Mouse (Mus musculus): ENCODE data around the gene Rsad1. TPM values are rescaled to one million over a fixed set of nuclear protein-coding genes. Genes with fewer than 3 reads are reported as not detected.

The Rsad1 gene
- total RNA-seq, 2 experiments from 2014 or later: 0.40 to 0.59 TPM

GRCm38 (mm10) chr11:94498093-94498996 is 50.7 kb downstream of the Rsad1 start:
- ATAC-seq (ENCODE audit: poor library complexity, severe bottlenecking): no peak

- ATAC-seq (ENCODE audit: poor library complexity, severe bottlenecking): no peak
Measured at GRCm38 (mm10) chr11:94495415-94495814, 53.6 kb downstream of the Rsad1 start.

- no peak for ATAC-seq (ENCODE audit: poor library complexity, severe bottlenecking)
Measured at GRCm38 (mm10) chr11:94491749-94492099, 57.3 kb downstream of the Rsad1 start.

GRCm38 (mm10) chr11:94491035-94491748 is 57.9 kb downstream of the Rsad1 start:
- no peak for ATAC-seq (ENCODE audit: poor library complexity, severe bottlenecking)

Other genes with a start within 250 kb of the Rsad1 start
- 115 and 130 TPM in 2 replicates for gene Luc7l3, start 227.3 kb downstream of the Rsad1 start, total RNA-seq (2015)
- gene Luc7l3, start 227.3 kb downstream of the Rsad1 start, total RNA-seq (2017): 283 and 293 TPM in 2 replicates
- 22.6 and 24.8 TPM in 2 replicates for gene Ankrd40, start 221.3 kb downstream of the Rsad1 start, total RNA-seq (2015)
- gene Ankrd40, start 221.3 kb downstream of the Rsad1 start, total RNA-seq (2017): 64.7 and 74.1 TPM in 2 replicates
- 1.1 and 1.8 TPM in 2 replicates for gene Abcc3, start 156.3 kb downstream of the Rsad1 start, total RNA-seq (2015)
- 1.4 and 1.8 TPM in 2 replicates for gene Abcc3, start 156.3 kb downstream of the Rsad1 start, total RNA-seq (2017)
- gene Cacna1g, start 75.1 kb downstream of the Rsad1 start, total RNA-seq (2015): 0.96 and 0.98 TPM in 2 replicates
- 0.16 TPM in 1 of 2 replicates, not detected in the other for gene Cacna1g, start 75.1 kb downstream of the Rsad1 start, total RNA-seq (2017)
- not detected in 2 replicates for gene Spata20, start 63.1 kb downstream of the Rsad1 start, total RNA-seq (2015)
- gene Spata20, start 63.1 kb downstream of the Rsad1 start, total RNA-seq (2017): not detected in 2 replicates
- gene Epn3, start 49.3 kb downstream of the Rsad1 start, total RNA-seq (2015): not detected in 2 replicates
- gene Epn3, start 49.3 kb downstream of the Rsad1 start, total RNA-seq (2017): not detected in 2 replicates
- 0.23 TPM in 1 of 2 replicates, not detected in the other for gene Mycbpap, start 27.5 kb downstream of the Rsad1 start, total RNA-seq (2015)
- gene Mycbpap, start 27.5 kb downstream of the Rsad1 start, total RNA-seq (2017): 0.20 TPM in 1 of 2 replicates, not detected in the other
- gene Chad, start 15.8 kb upstream of the Rsad1 start, total RNA-seq (2015): not detected in 2 replicates
- gene Chad, start 15.8 kb upstream of the Rsad1 start, total RNA-seq (2017): not detected in 2 replicates
- 6.7 and 7.9 TPM in 2 replicates for gene Acsf2, start 52.6 kb upstream of the Rsad1 start, total RNA-seq (2015)
- 0.37 and 1.1 TPM in 2 replicates for gene Acsf2, start 52.6 kb upstream of the Rsad1 start, total RNA-seq (2017)
- gene Lrrc59, start 80.5 kb upstream of the Rsad1 start, total RNA-seq (2015): 48.5 and 48.9 TPM in 2 replicates
- gene Lrrc59, start 80.5 kb upstream of the Rsad1 start, total RNA-seq (2017): 79.1 and 81.3 TPM in 2 replicates
- gene Mrpl27, start 104.5 kb upstream of the Rsad1 start, total RNA-seq (2015): 38.0 and 49.5 TPM in 2 replicates
- 39.0 and 45.9 TPM in 2 replicates for gene Mrpl27, start 104.5 kb upstream of the Rsad1 start, total RNA-seq (2017)
- gene Eme1, start 104.7 kb upstream of the Rsad1 start, total RNA-seq (2015): 4.9 and 6.7 TPM in 2 replicates
- gene Eme1, start 104.7 kb upstream of the Rsad1 start, total RNA-seq (2017): 20.2 and 28.4 TPM in 2 replicates
- 2.3 and 2.9 TPM in 2 replicates for gene Xylt2, start 128.3 kb upstream of the Rsad1 start, total RNA-seq (2015)
- gene Xylt2, start 128.3 kb upstream of the Rsad1 start, total RNA-seq (2017): 4.3 and 8.1 TPM in 2 replicates
- not detected in 2 replicates for gene Gm11541, start 155.2 kb upstream of the Rsad1 start, total RNA-seq (2015)
- not detected in 2 replicates for gene Gm11541, start 155.2 kb upstream of the Rsad1 start, total RNA-seq (2017)
- not detected in 2 replicates for gene Cdc34b, start 192.5 kb upstream of the Rsad1 start, total RNA-seq (2015)
- not detected in 2 replicates for gene Cdc34b, start 192.5 kb upstream of the Rsad1 start, total RNA-seq (2017)
- not detected in 2 replicates for gene Tmem92, start 233.4 kb upstream of the Rsad1 start, total RNA-seq (2015)
- gene Tmem92, start 233.4 kb upstream of the Rsad1 start, total RNA-seq (2017): not detected in 2 replicates